Mouse (Mus musculus): ENCODE data around the gene Btbd11.

- TF ChIP-seq CTCF (IDR thresholded peaks at IDR 0.05; ENCODE audit: low read depth) (no peak), EP300 (optimal IDR thresholded peaks at IDR 0.05) (no peak)
Measured at GRCm38 (mm10) chr10:85443371-85443770, 56.8 kb downstream of the Btbd11 start.
